Mouse (Mus musculus): ENCODE measurements around the gene Marcksl1. TPM values are rescaled to one million over a fixed set of nuclear protein-coding genes. Genes with fewer than 3 reads are reported as not detected.

Marcksl1 gene
- polyA plus RNA-seq, 1 experiment from 2014 or later = 1,446 TPM

GRCm38 (mm10) chr4:129500607-129501566 is 12.5 kb upstream of the Marcksl1 start:
- DNase-seq (ENCODE audit: extremely low spot score, low spot score) = peak; percentile 95
- Histone ChIP-seq H3K27ac (peak overlapping the region; percentile 86), H3K4me3 (peak overlapping the region; percentile 59), H3K27me3 (ENCODE audit: poor library complexity, severe bottlenecking) (no peaks in the 10 kb centered on the region; the same call in 1 of the 2 replicates), H3K36me3 (replicated peaks) (no peaks in the 10 kb centered on the region), H3K4me1 (peaks cover 56% of the 10 kb centered on the region), H3K9me3 (no peaks in the 10 kb centered on the region)
- whole genome bisulfite sequencing = 1% methylated on average over 48 of the region's 49 CpGs

GRCm38 (mm10) chr4:129502327-129502888 is 11.0 kb upstream of the Marcksl1 start:
- no peak for DNase-seq (ENCODE audit: extremely low spot score, low spot score)
- no peaks in the 10 kb centered on the region for H3K36me3 ChIP-seq (replicated peaks)
- H3K9me3 ChIP-seq = no peaks in the 10 kb centered on the region
- H3K27ac ChIP-seq = no peak overlapping the region
- no peak overlapping the region for H3K4me3 ChIP-seq
- peaks cover 45% of the 10 kb centered on the region for H3K4me1 ChIP-seq
- WGBS = 81% methylated on average over 9 of the region's 9 CpGs
- no peaks in the 10 kb centered on the region; the same call in 1 of the 2 replicates for H3K27me3 ChIP-seq (ENCODE audit: poor library complexity, severe bottlenecking)

- peaks cover 45% of the 10 kb centered on the region for H3K4me1 ChIP-seq
- H3K27ac ChIP-seq = no peak overlapping the region
- H3K36me3 ChIP-seq (replicated peaks) = no peaks in the 10 kb centered on the region
- no peak overlapping the region for H3K4me3 ChIP-seq
- H3K27me3 ChIP-seq (ENCODE audit: poor library complexity, severe bottlenecking) = no peaks in the 10 kb centered on the region; the same call in 1 of the 2 replicates
- DNase-seq (ENCODE audit: extremely low spot score, low spot score) = no peak
- 81% methylated on average over 11 of the region's 11 CpGs for WGBS
- H3K9me3 ChIP-seq = no peaks in the 10 kb centered on the region
Observed at GRCm38 (mm10) chr4:129502901-129503444, 10.4 kb upstream of the Marcksl1 start.

- 82% methylated on average over 3 of the region's 3 CpGs for WGBS
- peaks cover 40% of the 10 kb centered on the region for H3K4me1 ChIP-seq
Observed at GRCm38 (mm10) chr4:129505511-129505910, 7.9 kb upstream of the Marcksl1 start.

DNA sequence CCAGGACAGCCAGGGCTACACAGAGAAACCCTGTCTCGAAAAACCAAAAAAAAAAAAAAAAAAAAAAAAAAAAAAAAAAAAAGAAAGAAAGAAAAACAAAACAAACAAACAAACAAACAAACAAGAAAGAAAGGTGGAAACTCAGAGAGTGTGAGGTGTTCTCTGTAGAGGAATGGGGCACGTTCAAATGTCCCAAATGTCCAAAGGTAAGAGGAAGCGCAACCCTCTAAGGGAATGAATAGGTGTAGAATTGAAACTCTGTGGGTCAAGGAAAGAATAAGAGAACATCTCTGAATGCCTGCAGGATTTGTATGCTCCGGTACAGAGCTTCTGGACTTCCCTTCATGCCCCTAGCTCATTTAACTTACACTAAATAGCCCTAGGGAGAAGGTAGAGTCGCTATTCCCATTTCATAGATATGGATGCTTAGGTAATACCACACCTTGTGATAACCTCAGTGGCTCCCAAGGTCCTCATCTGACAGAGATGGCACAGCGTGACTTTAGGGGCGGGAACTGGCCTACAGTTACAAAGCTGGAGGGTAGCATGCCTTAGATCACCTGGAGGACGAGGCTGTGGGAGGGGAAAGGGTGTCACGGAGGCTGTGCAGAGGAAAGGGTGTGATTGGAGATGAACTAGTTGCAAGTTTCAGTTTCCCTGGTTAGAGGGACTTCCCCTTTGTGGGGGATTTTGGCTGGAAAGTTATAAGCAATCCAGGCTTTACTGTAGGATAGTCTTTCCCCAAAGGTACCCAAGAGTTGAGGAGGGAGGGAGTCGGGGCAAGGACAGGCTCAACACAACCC is 5.7 kb upstream of the Marcksl1 start:
- 71% methylated on average over 9 of the region's 10 CpGs for whole genome bisulfite sequencing
- Histone ChIP-seq H3K27me3 (ENCODE audit: poor library complexity, severe bottlenecking) (no peaks in the 10 kb centered on the region), H3K36me3 (replicated peaks) (no peaks in the 10 kb centered on the region), H3K4me3 (no peak overlapping the region), H3K27ac (no peak overlapping the region), H3K4me1 (peaks cover 45% of the 10 kb centered on the region), H3K9me3 (no peaks in the 10 kb centered on the region)
- DNase-seq (ENCODE audit: extremely low spot score, low spot score) = no peak

More at GRCm38 (mm10) chr4:129505511-129505910, 7.9 kb upstream of the Marcksl1 start:
- Histone ChIP-seq H3K27me3 (ENCODE audit: poor library complexity, severe bottlenecking) (no peaks in the 10 kb centered on the region), H3K27ac (no peak overlapping the region), H3K36me3 (replicated peaks) (no peaks in the 10 kb centered on the region), H3K4me3 (no peak overlapping the region), H3K9me3 (no peaks in the 10 kb centered on the region)
- no peak for DNase-seq (ENCODE audit: extremely low spot score, low spot score)

- DNase-seq (ENCODE audit: extremely low spot score, low spot score) = no peak
- Histone ChIP-seq H3K27ac (no peak overlapping the region), H3K9me3 (no peaks in the 10 kb centered on the region), H3K4me1 (peaks cover 50% of the 10 kb centered on the region), H3K4me3 (no peak overlapping the region), H3K36me3 (replicated peaks) (no peaks in the 10 kb centered on the region), H3K27me3 (ENCODE audit: poor library complexity, severe bottlenecking) (no peaks in the 10 kb centered on the region)
- WGBS = 74% methylated on average over 3 of the region's 3 CpGs
Observed at GRCm38 (mm10) chr4:129508237-129508515, 5.2 kb upstream of the Marcksl1 start.

GRCm38 (mm10) chr4:129508834-129509600 is 4.4 kb upstream of the Marcksl1 start:
- WGBS = 78% methylated on average over 15 of the region's 15 CpGs
- Histone ChIP-seq H3K27me3 (ENCODE audit: poor library complexity, severe bottlenecking) (no peaks in the 10 kb centered on the region), H3K4me3 (no peak overlapping the region), H3K4me1 (peaks cover 49% of the 10 kb centered on the region), H3K36me3 (replicated peaks) (no peaks in the 10 kb centered on the region), H3K27ac (0 out of 2 replicates have a peak overlapping the region, but pooled peaks have one; percentile 25), H3K9me3 (no peaks in the 10 kb centered on the region)
- DNase-seq (ENCODE audit: extremely low spot score, low spot score) = no peak

- no peaks in the 10 kb centered on the region for H3K9me3 ChIP-seq
- DNase-seq (ENCODE audit: extremely low spot score, low spot score) = no peak
- no peak overlapping the region for H3K4me3 ChIP-seq
- no peaks in the 10 kb centered on the region for H3K27me3 ChIP-seq (ENCODE audit: poor library complexity, severe bottlenecking)
- H3K27ac ChIP-seq = 0 out of 2 replicates have a peak overlapping the region, but pooled peaks have one; percentile 25
- H3K4me1 ChIP-seq = peaks cover 46% of the 10 kb centered on the region
- H3K36me3 ChIP-seq (replicated peaks) = peaks cover 5% of the 10 kb centered on the region
- 58% methylated on average over 3 of the region's 3 CpGs for WGBS
Observed at GRCm38 (mm10) chr4:129509650-129510049, 3.7 kb upstream of the Marcksl1 start.

GRCm38 (mm10) chr4:129510723-129511412 is 2.5 kb upstream of the Marcksl1 start:
- peaks cover 56% of the 10 kb centered on the region for H3K4me1 ChIP-seq
- H3K36me3 ChIP-seq (replicated peaks) = peaks cover 17% of the 10 kb centered on the region
- H3K27ac ChIP-seq = peak overlapping the region; percentile 79
- DNase-seq (ENCODE audit: extremely low spot score, low spot score) = no peak
- H3K27me3 ChIP-seq (ENCODE audit: poor library complexity, severe bottlenecking) = no peaks in the 10 kb centered on the region
- no peaks in the 10 kb centered on the region for H3K9me3 ChIP-seq
- H3K4me3 ChIP-seq = peak overlapping the region; percentile 7; the same call in 1 of the 2 replicates
- 46% methylated on average over 6 of the region's 6 CpGs for WGBS

- Histone ChIP-seq H3K4me1 (peaks cover 62% of the 10 kb centered on the region), H3K4me3 (peak overlapping the region; percentile 7; the same call in 1 of the 2 replicates), H3K27ac (peak overlapping the region; percentile 79), H3K36me3 (replicated peaks) (peaks cover 24% of the 10 kb centered on the region), H3K9me3 (no peaks in the 10 kb centered on the region), H3K27me3 (ENCODE audit: poor library complexity, severe bottlenecking) (no peaks in the 10 kb centered on the region)
- WGBS = 19% methylated on average over 6 of the region's 6 CpGs
- DNase-seq (ENCODE audit: extremely low spot score, low spot score) = no peak
Observed at GRCm38 (mm10) chr4:129511413-129512096, 1.8 kb upstream of the Marcksl1 start.

- H3K27me3 ChIP-seq (ENCODE audit: poor library complexity, severe bottlenecking) = no peaks in the 10 kb centered on the region
- no peaks in the 10 kb centered on the region for H3K9me3 ChIP-seq
- H3K4me1 ChIP-seq = peaks cover 65% of the 10 kb centered on the region
- peak overlapping the region; percentile 100 for H3K4me3 ChIP-seq
- H3K27ac ChIP-seq = peak overlapping the region; percentile 100
- no peak for DNase-seq (ENCODE audit: extremely low spot score, low spot score)
- under 1% methylated on average over 36 of the region's 57 CpGs for WGBS
- peaks cover 47% of the 10 kb centered on the region for H3K36me3 ChIP-seq (replicated peaks)
Observed at GRCm38 (mm10) chr4:129513891-129514290, 510 bp downstream of the Marcksl1 start.
